ENCODE assay signal across 8 mouse cellular contexts in genomic region chr3:63296411-63296810, GRCm38 (mm10). TPM values are rescaled to one million over a fixed set of nuclear protein-coding genes. Genes with fewer than 3 reads are reported as not detected.
DNase-seq lines count a peak whose midpoint lies in the region; ATAC-seq lines count a peak whose summit lies in the region.

No protein-coding gene starts in this region.

- 0 out of 2 replicates have a peak, but pooled peaks cover 3% of the 10 kb centered on the region for H3K27me3 ChIP-seq in forebrain, embryonic 14.5 days (replicated peaks; ENCODE audit: control insufficient read depth, insufficient read depth, low read length)
- H3K27me3 ChIP-seq in hindbrain, embryonic 16.5 days (replicated peaks; ENCODE audit: control insufficient read depth, insufficient read depth, low read length), result no peaks in the 10 kb centered on the region
- no peaks in the 10 kb centered on the region for H3K27me3 ChIP-seq in limb, embryonic 13.5 days

- H3K9ac ChIP-seq in forebrain, embryonic 14.5 days (ENCODE audit: low read length), result peak overlapping the region; percentile 67; the same call in 1 of the 2 replicates
- H3K9ac ChIP-seq in hindbrain, embryonic 16.5 days (ENCODE audit: low read depth, low read length), result no peak overlapping the region
- peak overlapping the region; percentile 91 for H3K9ac ChIP-seq in limb, embryonic 13.5 days

- ATAC-seq in forebrain, embryonic 14.5 days, result no peak
- peak; percentile 22; the same call in 1 of the 2 replicates for ATAC-seq in hindbrain, embryonic 16.5 days
- ATAC-seq in limb, embryonic 13.5 days (ENCODE audit: low FRiP score, low read depth), result peak; percentile 26

- H3K9me3 ChIP-seq in forebrain, embryonic 14.5 days (replicated peaks; ENCODE audit: control insufficient read depth, low read length), result no peaks in the 10 kb centered on the region
- no peaks in the 10 kb centered on the region for H3K9me3 ChIP-seq in hindbrain, embryonic 16.5 days (ENCODE audit: control insufficient read depth, low read length)
- H3K9me3 ChIP-seq in limb, embryonic 13.5 days, result no peaks in the 10 kb centered on the region

- H3K4me1 ChIP-seq in forebrain, embryonic 14.5 days (ENCODE audit: control insufficient read depth, insufficient read depth, low read length), result peaks cover 4% of the 10 kb centered on the region; the same call in 1 of the 2 replicates
- H3K4me1 ChIP-seq in hindbrain, embryonic 16.5 days (ENCODE audit: control insufficient read depth, insufficient read depth, low read depth, low read length), result no peaks in the 10 kb centered on the region
- 0 out of 2 replicates have a peak, but pooled peaks cover 20% of the 10 kb centered on the region for H3K4me1 ChIP-seq in limb, embryonic 13.5 days

- no peaks in the 10 kb centered on the region for H3K36me3 ChIP-seq in forebrain, embryonic 14.5 days (ENCODE audit: control insufficient read depth, insufficient read depth, low read length)
- no peaks in the 10 kb centered on the region for H3K36me3 ChIP-seq in hindbrain, embryonic 16.5 days (ENCODE audit: control insufficient read depth, insufficient read depth, low read length)
- no peaks in the 10 kb centered on the region; the same call in 1 of the 2 replicates for H3K36me3 ChIP-seq in limb, embryonic 13.5 days

- H3K27ac ChIP-seq in forebrain, embryonic 14.5 days (ENCODE audit: low read depth, low read length), result no peak overlapping the region
- H3K27ac ChIP-seq in hindbrain, embryonic 16.5 days (ENCODE audit: low read depth, low read length), result no peak overlapping the region
- peak overlapping the region; percentile 96 for H3K27ac ChIP-seq in limb, embryonic 13.5 days

- WGBS in forebrain, embryonic 14.5 days, result 9% methylated on average over 12 of the region's 12 CpGs
- WGBS in hindbrain, embryonic 16.5 days, result 7% methylated on average over 12 of the region's 12 CpGs
- WGBS in limb, embryonic 13.5 days, result 3% methylated on average over 12 of the region's 12 CpGs

- peak overlapping the region; percentile 100 for H3K4me2 ChIP-seq in forebrain, embryonic 14.5 days (ENCODE audit: low read length)
- peak overlapping the region; percentile 98 for H3K4me2 ChIP-seq in hindbrain, embryonic 16.5 days (ENCODE audit: low read length)
- peak overlapping the region; percentile 83 for H3K4me2 ChIP-seq in limb, embryonic 13.5 days (replicated peaks)

- peak overlapping the region; percentile 69 for H3K4me3 ChIP-seq in forebrain, embryonic 14.5 days (ENCODE audit: low read depth, low read length)
- H3K4me3 ChIP-seq in hindbrain, embryonic 16.5 days (ENCODE audit: low read length), result peak overlapping the region; percentile 66
- H3K4me3 ChIP-seq in limb, embryonic 13.5 days, result peak overlapping the region; percentile 79

- peak; percentile 6 for DNase-seq in ovary, postnatal 14 days (ENCODE audit: low spot score)
- DNase-seq in ovary, postnatal 10 days (ENCODE audit: low spot score), result no peak
- DNase-seq in forebrain, embryonic 14.5 days (ENCODE audit: low spot score), result peak; percentile 22
- peak; percentile 30 to 37 for DNase-seq in right cerebral cortex, adult 2 months (ENCODE audit: low spot score in 2 of 2)
- no peak for DNase-seq in c-Kit-positive CD71-positive TER-119-positive erythroid progenitor cells, embryonic 14.5 days (ENCODE audit: low spot score)
- DNase-seq in spleen, adult 18-20 months, result no peak

RNA-seq across cellular contexts. Expression of gene Mme, which starts 55.1 kb away (rescaled TPM):
- 4.0 and 4.3 TPM in 2 replicates for polyA plus RNA-seq in forebrain, embryonic 14.5 days (2014; fragmentation: Nextera tagmentation; extraction: Ambion mirVana)
- 2.9 and 3.6 TPM in 2 replicates for polyA plus RNA-seq in hindbrain, embryonic 16.5 days (2015; fragmentation: Nextera tagmentation; extraction: Ambion mirVana)
- 44.9 and 47.6 TPM in 2 replicates for polyA plus RNA-seq in limb, embryonic 13.5 days (2015; fragmentation: Nextera tagmentation; extraction: Ambion mirVana)

Comparison
In these comparisons a context has a peak if more than half of its experiments do, and no peak if none do; other contexts are left out.
1. DNase-seq: peak in ovary, postnatal 14 days (single experiment), forebrain, embryonic 14.5 days (single experiment) and right cerebral cortex, adult 2 months (2 of 2); none in ovary, postnatal 10 days (single experiment), c-Kit-positive CD71-positive TER-119-positive erythroid progenitor cells, embryonic 14.5 days (single experiment) and spleen, adult 18-20 months (0 of 2).
2. Peak in every context shown above with its lines, with median percentiles within 50 percentile points of each other: H3K4me2 ChIP-seq and H3K4me3 ChIP-seq.